Mouse (Mus musculus) liver, adult 2 months (tissue): Measurements from ENCODE around the gene Tmem181a.
"Not testable (repeated sequence)": the region's sequence is repeated elsewhere in the genome, so short reads cannot be mapped to it uniquely, and the experiment has no call there.

Experiments
- CTCF ChIP-seq: fragments of 200-500 bp; IDR thresholded peaks from 2 replicates; pipeline ENCODE4 v1.5.1; 2011; ENCODE audit warnings: low read depth, low read length, control low read depth
- POLR2A ChIP-seq: fragments of 200-500 bp; IDR thresholded peaks from 2 replicates; pipeline ENCODE4 v1.6.1; 2011; ENCODE audit warnings: low read length, control low read depth; ENCODE audit not compliant: insufficient read depth; ENCODE audit errors: extremely low read depth

DNA sequence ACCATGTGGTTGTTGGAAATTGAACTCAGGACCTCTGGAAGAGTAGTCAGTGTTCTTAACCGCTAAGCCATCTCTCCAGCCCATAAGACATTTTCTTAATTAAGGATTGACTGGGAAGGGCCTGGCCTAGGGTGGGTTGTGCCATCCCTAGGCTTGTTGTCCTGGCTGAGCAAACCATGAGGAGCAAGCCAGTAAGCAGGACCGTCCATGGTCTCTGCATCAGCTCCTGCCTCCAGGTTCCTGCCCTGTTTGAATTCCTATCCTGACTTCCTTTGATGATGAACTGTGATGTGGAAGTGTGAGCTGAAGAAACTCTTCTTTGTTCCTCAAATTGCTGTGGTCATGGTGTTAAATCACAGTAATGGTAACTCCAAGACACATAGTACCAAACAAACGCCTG, 57.8 kb downstream of the Tmem181a start:
- not testable (repeated sequence) for TF ChIP-seq CTCF, POLR2A
